Mouse (Mus musculus): ENCODE measurements around the gene Plekho2. TPM values are rescaled to one million over a fixed set of nuclear protein-coding genes. Genes with fewer than 3 reads are reported as not detected.
A peak's percentile ranks its signal among the peaks of the same experiment; 100 is the strongest.

Plekho2 gene
- polyA plus RNA-seq, 1 experiment from 2014 or later = 12.8 TPM

GRCm38 (mm10) chr9:65577511-65578196 is 2.2 kb downstream of the Plekho2 start:
- H3K4me1 ChIP-seq = peaks cover 63% of the 10 kb centered on the region
- H3K9me3 ChIP-seq = no peaks in the 10 kb centered on the region
- H3K4me3 ChIP-seq = no peak overlapping the region
- peak overlapping the region; percentile 62 for H3K27ac ChIP-seq
- no peaks in the 10 kb centered on the region for H3K27me3 ChIP-seq (ENCODE audit: insufficient read depth, poor library complexity, severe bottlenecking)
- WGBS = 92% methylated on average over 4 of the region's 4 CpGs
- DNase-seq (ENCODE audit: low spot score) = peak; percentile 74
- H3K36me3 ChIP-seq = peaks cover 4% of the 10 kb centered on the region

- H3K27ac ChIP-seq = peak overlapping the region; percentile 62
- H3K4me3 ChIP-seq = no peak overlapping the region
- 59% methylated on average over 7 of the region's 7 CpGs for WGBS
- no peaks in the 10 kb centered on the region for H3K27me3 ChIP-seq (ENCODE audit: insufficient read depth, poor library complexity, severe bottlenecking)
- no peaks in the 10 kb centered on the region for H3K9me3 ChIP-seq
- peak; percentile 71 for DNase-seq (ENCODE audit: low spot score)
- peaks cover 10% of the 10 kb centered on the region for H3K36me3 ChIP-seq
- H3K4me1 ChIP-seq = peaks cover 63% of the 10 kb centered on the region
These were observed 2.9 kb downstream of the Plekho2 start for GRCm38 (mm10) chr9:65576861-65577510.

GRCm38 (mm10) chr9:65575393-65576196 is 4.2 kb downstream of the Plekho2 start:
- H3K4me3 ChIP-seq = no peak overlapping the region
- H3K27me3 ChIP-seq (ENCODE audit: insufficient read depth, poor library complexity, severe bottlenecking) = no peaks in the 10 kb centered on the region
- no peaks in the 10 kb centered on the region for H3K9me3 ChIP-seq
- peaks cover 59% of the 10 kb centered on the region for H3K4me1 ChIP-seq
- DNase-seq (ENCODE audit: low spot score) = peak; percentile 75
- peak overlapping the region; percentile 76 for H3K27ac ChIP-seq
- WGBS = 58% methylated on average over 8 of the region's 8 CpGs
- peaks cover 19% of the 10 kb centered on the region for H3K36me3 ChIP-seq

- peaks cover 55% of the 10 kb centered on the region for H3K4me1 ChIP-seq
- peaks cover 23% of the 10 kb centered on the region for H3K36me3 ChIP-seq
- peak overlapping the region; percentile 76 for H3K27ac ChIP-seq
- H3K9me3 ChIP-seq = no peaks in the 10 kb centered on the region
- WGBS = 78% methylated on average over 11 of the region's 11 CpGs
- no peak overlapping the region for H3K4me3 ChIP-seq
- no peaks in the 10 kb centered on the region for H3K27me3 ChIP-seq (ENCODE audit: insufficient read depth, poor library complexity, severe bottlenecking)
- peak; percentile 75 for DNase-seq (ENCODE audit: low spot score)
These were observed 5.1 kb downstream of the Plekho2 start for GRCm38 (mm10) chr9:65574513-65575392.

- Histone ChIP-seq H3K36me3 (peaks cover 38% of the 10 kb centered on the region), H3K9me3 (no peaks in the 10 kb centered on the region), H3K27me3 (ENCODE audit: insufficient read depth, poor library complexity, severe bottlenecking) (no peaks in the 10 kb centered on the region), H3K27ac (no peak overlapping the region), H3K4me1 (peaks cover 35% of the 10 kb centered on the region), H3K4me3 (no peak overlapping the region)
- 87% methylated on average over 6 of the region's 6 CpGs for WGBS
- DNase-seq (ENCODE audit: low spot score) = no peak
These were observed 7.0 kb downstream of the Plekho2 start for GRCm38 (mm10) chr9:65572837-65573236.

- Histone ChIP-seq H3K27ac (no peak overlapping the region), H3K36me3 (peaks cover 64% of the 10 kb centered on the region)
These were observed 10.3 kb downstream of the Plekho2 start for GRCm38 (mm10) chr9:65569491-65569971.

GRCm38 (mm10) chr9:65568787-65569186 is 11.1 kb downstream of the Plekho2 start:
- H3K4me3 ChIP-seq = no peak overlapping the region
- no peak overlapping the region for H3K27ac ChIP-seq
- WGBS = 87% methylated on average over 6 of the region's 6 CpGs
- DNase-seq (ENCODE audit: low spot score) = no peak
- H3K4me1 ChIP-seq = 0 out of 2 replicates have a peak, but pooled peaks cover 2% of the 10 kb centered on the region
- no peaks in the 10 kb centered on the region for H3K9me3 ChIP-seq
- H3K27me3 ChIP-seq (ENCODE audit: insufficient read depth, poor library complexity, severe bottlenecking) = no peaks in the 10 kb centered on the region
- peaks cover 67% of the 10 kb centered on the region for H3K36me3 ChIP-seq

More at GRCm38 (mm10) chr9:65569491-65569971, 10.3 kb downstream of the Plekho2 start:
- DNase-seq (ENCODE audit: low spot score) = no peak
- Histone ChIP-seq H3K27me3 (ENCODE audit: insufficient read depth, poor library complexity, severe bottlenecking) (no peaks in the 10 kb centered on the region), H3K4me3 (no peak overlapping the region), H3K9me3 (no peaks in the 10 kb centered on the region), H3K4me1 (peaks cover 4% of the 10 kb centered on the region)
- WGBS = 84% methylated on average over 6 of the region's 6 CpGs

GRCm38 (mm10) chr9:65564698-65565097 is 15.1 kb downstream of the Plekho2 start:
- H3K9me3 ChIP-seq = no peaks in the 10 kb centered on the region
- WGBS = 93% methylated on average over 2 of the region's 2 CpGs
- H3K36me3 ChIP-seq = peaks cover 65% of the 10 kb centered on the region
- peaks cover 21% of the 10 kb centered on the region for H3K4me1 ChIP-seq
- H3K4me3 ChIP-seq = no peak overlapping the region
- H3K27me3 ChIP-seq (ENCODE audit: insufficient read depth, poor library complexity, severe bottlenecking) = no peaks in the 10 kb centered on the region
- H3K27ac ChIP-seq = no peak overlapping the region
- no peak for DNase-seq (ENCODE audit: low spot score)

- Histone ChIP-seq H3K4me3 (no peak overlapping the region), H3K36me3 (peaks cover 65% of the 10 kb centered on the region), H3K27ac (no peak overlapping the region; the same call in 1 of the 2 replicates), H3K27me3 (ENCODE audit: insufficient read depth, poor library complexity, severe bottlenecking) (no peaks in the 10 kb centered on the region), H3K4me1 (peaks cover 21% of the 10 kb centered on the region), H3K9me3 (no peaks in the 10 kb centered on the region)
- whole genome bisulfite sequencing = 87% methylated on average over 5 of the region's 5 CpGs
- peak; percentile 70 for DNase-seq (ENCODE audit: low spot score)
These were observed 16.8 kb downstream of the Plekho2 start for GRCm38 (mm10) chr9:65563073-65563472.

- Histone ChIP-seq H3K4me1 (peaks cover 21% of the 10 kb centered on the region), H3K27ac (peak overlapping the region; percentile 84), H3K9me3 (no peaks in the 10 kb centered on the region), H3K36me3 (peaks cover 68% of the 10 kb centered on the region), H3K4me3 (no peak overlapping the region), H3K27me3 (ENCODE audit: insufficient read depth, poor library complexity, severe bottlenecking) (no peaks in the 10 kb centered on the region)
- peak; percentile 76 for DNase-seq (ENCODE audit: low spot score)
- 38% methylated on average over 4 of the region's 4 CpGs for WGBS
These were observed 17.7 kb downstream of the Plekho2 start for GRCm38 (mm10) chr9:65562081-65562506.

- no peak for DNase-seq (ENCODE audit: low spot score)
- Histone ChIP-seq H3K4me3 (no peak overlapping the region), H3K36me3 (peaks cover 69% of the 10 kb centered on the region), H3K9me3 (no peaks in the 10 kb centered on the region), H3K27me3 (ENCODE audit: insufficient read depth, poor library complexity, severe bottlenecking) (no peaks in the 10 kb centered on the region), H3K27ac (peak overlapping the region; percentile 84; the same call in 1 of the 2 replicates), H3K4me1 (peaks cover 21% of the 10 kb centered on the region)
- 77% methylated on average over 4 of the region's 4 CpGs for WGBS
These were observed 18.8 kb downstream of the Plekho2 start for GRCm38 (mm10) chr9:65561016-65561415.

- DNase-seq (ENCODE audit: low spot score) = no peak
- Histone ChIP-seq H3K4me1 (peaks cover 41% of the 10 kb centered on the region), H3K27ac (0 out of 2 replicates have a peak overlapping the region, but pooled peaks have one; percentile 23), H3K27me3 (ENCODE audit: insufficient read depth, poor library complexity, severe bottlenecking) (no peaks in the 10 kb centered on the region), H3K36me3 (peaks cover 67% of the 10 kb centered on the region), H3K4me3 (no peak overlapping the region), H3K9me3 (no peaks in the 10 kb centered on the region)
- 93% methylated on average over 6 of the region's 6 CpGs for WGBS
These were observed 21.0 kb downstream of the Plekho2 start for GRCm38 (mm10) chr9:65558806-65559205.
